Mouse (Mus musculus) ES-Bruce4 (cell line): ENCODE measurements around the gene Slc39a11.

Experiments used
- CTCF ChIP-seq: IDR thresholded peaks from one replicate; pipeline ENCODE4 v1.8.1; 2011; ENCODE audit warnings: low read depth, low read length
- EP300 ChIP-seq: IDR thresholded peaks from 2 replicates; pipeline ENCODE4 v1.6.1; 2011; ENCODE audit warnings: low read depth, low read length; ENCODE audit not compliant: insufficient read depth
- POLR2A ChIP-seq: IDR thresholded peaks from one replicate; pipeline ENCODE4 v1.8.1; 2011; ENCODE audit warnings: low read length; ENCODE audit not compliant: insufficient read depth

DNA sequence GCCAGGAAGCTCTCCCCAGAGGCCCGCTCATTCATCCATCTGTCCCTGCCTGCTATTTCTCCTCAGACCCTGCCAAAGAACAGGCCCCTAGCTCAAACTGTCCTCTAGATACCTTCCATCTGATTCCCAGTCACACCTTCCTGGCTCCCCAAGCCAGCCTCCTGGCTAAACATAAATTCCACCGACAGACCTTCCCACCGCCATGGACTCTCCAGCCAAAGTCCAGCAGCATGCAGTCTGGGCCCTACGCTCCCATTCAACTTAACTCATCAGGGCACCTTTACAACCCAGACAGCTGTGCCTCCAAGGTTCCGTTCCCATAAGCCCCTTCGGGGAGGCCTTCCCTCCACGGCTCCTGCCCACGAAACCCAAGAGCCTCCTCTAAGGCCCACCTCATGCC lies 87.6 kb downstream of the Slc39a11 start:
- TF ChIP-seq EP300 (no peak), POLR2A (no peak), CTCF (no peak)
